Mouse (Mus musculus) spleen, adult 12 weeks (tissue): Measurements from ENCODE around the gene Plcl1.

ENCODE experiments used
- DNase-seq: peaks from one replicate; pipeline ENCODE4 v3.0.0; 2022; ENCODE audit warnings: low spot score

Gene Plcl1

GRCm38 (mm10) chr1:55704707-55705106, 299.0 kb downstream of the Plcl1 start:
- no peak for DNase-seq

- DNase-seq: no peak
Observed at GRCm38 (mm10) chr1:55705173-55705572, 299.5 kb downstream of the Plcl1 start.

GRCm38 (mm10) chr1:55705756-55706155, 300.0 kb downstream of the Plcl1 start:
- DNase-seq: no peak

GRCm38 (mm10) chr1:55706933-55707332, 301.2 kb downstream of the Plcl1 start:
- no peak for DNase-seq

- DNase-seq: no peak
Observed at GRCm38 (mm10) chr1:55717283-55717803, 311.6 kb downstream of the Plcl1 start.

GRCm38 (mm10) chr1:55725428-55725827, 319.7 kb downstream of the Plcl1 start:
- no peak for DNase-seq

GRCm38 (mm10) chr1:55729332-55729731, 323.6 kb downstream of the Plcl1 start:
- no peak for DNase-seq

GRCm38 (mm10) chr1:55732951-55733350, 327.2 kb downstream of the Plcl1 start:
- DNase-seq: no peak

- peak; percentile 8 for DNase-seq
Observed at GRCm38 (mm10) chr1:55736054-55736740, 330.5 kb downstream of the Plcl1 start.

GRCm38 (mm10) chr1:55736762-55737288, 331.1 kb downstream of the Plcl1 start:
- no peak for DNase-seq

- peak; percentile 18 for DNase-seq
Observed at GRCm38 (mm10) chr1:55738746-55739365, 333.1 kb downstream of the Plcl1 start.

- DNase-seq: no peak
Observed at GRCm38 (mm10) chr1:55741885-55742284, 336.2 kb downstream of the Plcl1 start.

- no peak for DNase-seq
Observed at GRCm38 (mm10) chr1:55748516-55748915, 342.8 kb downstream of the Plcl1 start.

- DNase-seq: no peak
Observed at GRCm38 (mm10) chr1:55749770-55750169, 344.0 kb downstream of the Plcl1 start.

GRCm38 (mm10) chr1:55755742-55756141, 350.0 kb downstream of the Plcl1 start:
- peak; percentile 10 for DNase-seq

- no peak for DNase-seq
Observed at GRCm38 (mm10) chr1:55762284-55762683, 356.6 kb downstream of the Plcl1 start.

GRCm38 (mm10) chr1:55763171-55763570, 357.4 kb downstream of the Plcl1 start:
- DNase-seq: no peak

- DNase-seq: no peak
Observed at GRCm38 (mm10) chr1:55766743-55767142, 361.0 kb downstream of the Plcl1 start.

GRCm38 (mm10) chr1:55770072-55770785, 364.5 kb downstream of the Plcl1 start:
- no peak for DNase-seq

- peak; percentile 1 for DNase-seq
Observed at GRCm38 (mm10) chr1:55792817-55793216, 387.1 kb downstream of the Plcl1 start.
